Mouse (Mus musculus) megakaryocyte, embryonic 14.5 days (primary cell): ENCODE data around the gene Asic2. TPM values are rescaled to one million over a fixed set of nuclear protein-coding genes. Genes with fewer than 3 reads are reported as not detected.

Source experiments
- H3K27me3 ChIP-seq: replicated peaks from 2 replicates; pipeline ENCODE3; 2012; ENCODE audit warnings: inconsistent platforms
- H3K36me3 ChIP-seq: replicated peaks from 2 replicates; pipeline ENCODE3; 2012; ENCODE audit warnings: low read length, inconsistent platforms, mixed read lengths
- H3K4me1 ChIP-seq: 2 replicates; pipeline ENCODE4 v1.6.1; 2012; ENCODE audit warnings: inconsistent platforms
- H3K4me3 ChIP-seq: replicated peaks from 2 replicates; pipeline ENCODE3; 2012; ENCODE audit warnings: moderate library complexity, mild to moderate bottlenecking, inconsistent platforms
- H3K9me3 ChIP-seq: 2 replicates; pipeline ENCODE4 v1.6.1; 2012; ENCODE audit warnings: inconsistent platforms
- FLI1 ChIP-seq: IDR thresholded peaks from 2 replicates; pipeline ENCODE4 v1.6.1; 2012; ENCODE audit warnings: low read length, inconsistent platforms, mixed read lengths
- GATA1 ChIP-seq: IDR thresholded peaks from 3 replicates; pipeline ENCODE4 v1.6.1; 2012; ENCODE audit warnings: mixed read lengths, low read length, inconsistent platforms, borderline replicate concordance
- polyA plus RNA-seq: library from polyadenylated mRNA; stranded (reverse); fragments of >175 nt; gene quantifications from 2 replicates; pipeline ENCODE4 v1.2.3, GENCODE M21; 2012; ENCODE audit warnings: low replicate concordance; ENCODE audit not compliant: insufficient read depth

Gene Asic2
- polyA plus RNA-seq, 1 experiment, result 0.04 TPM

DNA sequence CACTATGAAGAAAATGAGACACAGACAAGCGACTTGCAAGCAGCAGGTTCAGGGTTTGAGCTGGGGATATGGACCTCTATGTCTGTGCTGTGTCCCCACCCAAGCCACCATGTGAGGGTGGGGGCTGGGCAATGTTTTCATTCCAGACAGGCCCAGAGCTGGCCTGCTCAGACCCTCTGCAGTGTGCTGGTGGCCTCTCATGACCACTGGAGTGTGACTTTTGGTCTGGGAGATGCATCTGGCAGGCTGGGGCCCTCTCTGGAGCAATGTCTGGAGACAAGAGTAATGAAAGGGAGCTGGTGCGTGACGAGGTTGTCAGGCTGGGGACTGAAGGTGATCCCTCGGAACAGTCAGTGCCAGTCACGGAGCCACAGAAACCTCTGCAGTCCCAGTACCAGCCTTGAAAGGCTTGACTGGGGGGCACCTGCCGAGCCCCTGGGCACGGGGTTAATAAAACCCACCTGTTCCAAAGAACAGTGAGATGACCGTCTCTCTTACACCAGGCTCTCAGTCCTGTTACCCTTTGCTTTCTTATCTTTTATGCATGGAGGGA is 848.2 kb downstream of the Asic2 start:
- Histone ChIP-seq H3K4me1 (no peaks in the 10 kb centered on the region), H3K27me3 (no peaks in the 10 kb centered on the region), H3K36me3 (no peaks in the 10 kb centered on the region), H3K4me3 (no peak overlapping the region), H3K9me3 (peaks cover 27% of the 10 kb centered on the region; the same call in 1 of the 2 replicates)
- no peak for TF ChIP-seq GATA1
- TF ChIP-seq FLI1, result no peak

DNA sequence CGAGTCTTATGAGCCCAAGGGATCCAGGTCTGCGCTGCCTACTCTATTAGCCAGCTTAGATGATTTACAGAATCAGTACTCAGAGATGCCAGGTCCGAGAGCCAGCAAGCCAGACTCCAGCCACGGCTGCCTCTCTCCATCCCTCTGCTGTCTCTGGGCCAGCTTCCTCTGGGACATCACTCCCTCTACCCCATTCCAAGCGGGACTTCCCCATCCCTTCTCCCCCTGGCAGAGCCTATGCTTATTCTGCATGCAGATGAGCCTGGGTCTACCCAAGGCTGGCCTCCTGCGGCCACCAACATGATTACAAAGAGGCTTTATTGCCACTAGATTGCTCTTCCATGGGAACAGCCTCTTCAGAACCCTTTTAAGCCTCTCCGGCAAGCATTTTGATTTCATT is 850.2 kb downstream of the Asic2 start:
- Histone ChIP-seq H3K4me3 (no peak overlapping the region), H3K4me1 (no peaks in the 10 kb centered on the region), H3K9me3 (peaks cover 19% of the 10 kb centered on the region; the same call in 1 of the 2 replicates), H3K27me3 (no peaks in the 10 kb centered on the region), H3K36me3 (no peaks in the 10 kb centered on the region)
- TF ChIP-seq FLI1 (no peak), GATA1 (no peak)

GRCm38 (mm10) chr11:81115666-81116065 is 852.6 kb downstream of the Asic2 start:
- H3K27me3 ChIP-seq, result no peaks in the 10 kb centered on the region
- no peak for TF ChIP-seq FLI1
- TF ChIP-seq GATA1, result no peak
- H3K9me3 ChIP-seq, result 0 out of 2 replicates have a peak, but pooled peaks cover 3% of the 10 kb centered on the region
- no peaks in the 10 kb centered on the region for H3K4me1 ChIP-seq
- H3K4me3 ChIP-seq, result no peak overlapping the region
- H3K36me3 ChIP-seq, result no peaks in the 10 kb centered on the region

- Histone ChIP-seq H3K36me3 (no peaks in the 10 kb centered on the region), H3K4me3 (no peak overlapping the region), H3K9me3 (no peaks in the 10 kb centered on the region), H3K4me1 (no peaks in the 10 kb centered on the region), H3K27me3 (no peaks in the 10 kb centered on the region)
- TF ChIP-seq FLI1 (no peak), GATA1 (no peak)
These were observed 856.6 kb downstream of the Asic2 start for GRCm38 (mm10) chr11:81111626-81112025.

- H3K4me1 ChIP-seq, result no peaks in the 10 kb centered on the region
- H3K9me3 ChIP-seq, result no peaks in the 10 kb centered on the region
- no peaks in the 10 kb centered on the region for H3K27me3 ChIP-seq
These were observed 858.2 kb downstream of the Asic2 start for GRCm38 (mm10) chr11:81110049-81110448.

DNA sequence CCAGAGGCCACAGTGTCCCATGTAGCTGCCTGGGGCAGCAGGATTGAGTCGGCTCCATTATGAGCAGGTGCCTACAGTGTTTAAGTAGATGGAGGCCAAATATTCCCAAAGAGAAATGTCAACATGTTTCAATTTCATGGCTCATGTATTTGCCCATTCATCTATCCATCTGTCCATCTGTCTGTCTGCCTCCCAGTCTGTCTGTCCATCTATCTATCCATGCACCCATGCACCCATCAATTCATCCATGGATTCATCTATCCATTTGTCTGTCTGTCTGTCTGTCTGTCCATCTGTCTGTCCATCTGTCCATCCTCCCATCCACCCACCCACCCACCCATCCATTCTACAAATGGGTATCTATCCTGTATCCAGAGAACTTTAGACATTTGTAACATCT is 861.3 kb downstream of the Asic2 start:
- TF ChIP-seq FLI1 (no peak), GATA1 (no peak)
- H3K9me3 ChIP-seq, result peaks cover 7% of the 10 kb centered on the region; the same call in 1 of the 2 replicates

More at GRCm38 (mm10) chr11:81110049-81110448, 858.2 kb downstream of the Asic2 start:
- TF ChIP-seq GATA1, result no peak
- TF ChIP-seq FLI1, result no peak
- Histone ChIP-seq H3K36me3 (no peaks in the 10 kb centered on the region), H3K4me3 (no peak overlapping the region)

DNA sequence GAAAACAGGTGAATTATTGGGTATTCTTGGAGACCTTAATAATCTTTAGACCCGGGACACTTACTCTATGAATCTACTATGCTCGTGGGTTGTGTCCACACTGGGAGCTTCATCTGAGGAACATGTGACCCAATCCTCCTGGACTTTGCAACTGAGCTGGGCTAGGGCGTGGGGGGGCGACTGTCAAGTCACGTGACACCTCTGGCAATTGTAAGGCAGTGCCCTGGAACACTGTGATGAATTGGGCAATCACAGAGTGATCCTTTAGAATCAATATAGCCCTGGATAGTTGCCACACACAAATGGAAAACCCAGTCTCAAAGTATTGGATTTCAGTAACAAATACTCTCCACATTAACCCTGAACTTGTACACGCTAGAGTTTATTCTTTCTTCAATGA is 867.4 kb downstream of the Asic2 start:
- Histone ChIP-seq H3K4me3 (no peak overlapping the region), H3K9me3 (peaks cover 17% of the 10 kb centered on the region), H3K4me1 (no peaks in the 10 kb centered on the region), H3K27me3 (no peaks in the 10 kb centered on the region), H3K36me3 (no peaks in the 10 kb centered on the region)
- TF ChIP-seq FLI1 (no peak), GATA1 (no peak)

More for the DNA sequence above, 861.3 kb downstream of the Asic2 start:
- no peaks in the 10 kb centered on the region for H3K27me3 ChIP-seq
- H3K4me1 ChIP-seq, result no peaks in the 10 kb centered on the region
- H3K4me3 ChIP-seq, result no peak overlapping the region
- no peaks in the 10 kb centered on the region for H3K36me3 ChIP-seq

DNA sequence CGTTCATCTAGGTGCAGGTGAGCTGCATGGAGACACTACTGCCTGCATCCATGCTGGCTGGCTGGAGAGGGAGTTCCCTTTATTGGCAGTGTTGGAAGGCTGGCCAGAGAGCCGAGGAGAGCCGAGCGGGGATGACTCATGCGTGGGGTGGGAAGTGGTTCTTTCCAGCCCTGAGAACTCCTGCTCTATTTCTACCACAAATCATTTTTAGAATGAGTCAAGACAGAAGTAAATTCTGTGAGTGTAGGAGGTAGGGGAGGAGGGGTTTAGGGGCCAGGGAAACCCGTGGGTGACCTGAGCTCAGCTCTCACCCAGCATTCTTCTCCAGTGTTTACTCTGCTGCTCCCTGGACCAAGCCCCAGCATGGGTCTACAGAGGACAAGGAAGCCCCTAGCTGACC is 872.2 kb downstream of the Asic2 start:
- H3K9me3 ChIP-seq, result 0 out of 2 replicates have a peak, but pooled peaks cover 9% of the 10 kb centered on the region
- no peaks in the 10 kb centered on the region for H3K27me3 ChIP-seq
- no peaks in the 10 kb centered on the region for H3K4me1 ChIP-seq
- no peak overlapping the region for H3K4me3 ChIP-seq
- no peaks in the 10 kb centered on the region for H3K36me3 ChIP-seq
- TF ChIP-seq FLI1 (no peak), GATA1 (no peak)

- Histone ChIP-seq H3K27me3 (no peaks in the 10 kb centered on the region), H3K4me3 (no peak overlapping the region), H3K36me3 (no peaks in the 10 kb centered on the region), H3K9me3 (0 out of 2 replicates have a peak, but pooled peaks cover 9% of the 10 kb centered on the region), H3K4me1 (no peaks in the 10 kb centered on the region)
- no peak for TF ChIP-seq FLI1
- no peak for TF ChIP-seq GATA1
These were observed 873.7 kb downstream of the Asic2 start for GRCm38 (mm10) chr11:81094581-81094980.

- TF ChIP-seq FLI1, result no peak
- TF ChIP-seq GATA1, result no peak
- H3K36me3 ChIP-seq, result no peaks in the 10 kb centered on the region
- H3K9me3 ChIP-seq, result 0 out of 2 replicates have a peak, but pooled peaks cover 5% of the 10 kb centered on the region
- no peaks in the 10 kb centered on the region for H3K4me1 ChIP-seq
- H3K4me3 ChIP-seq, result no peak overlapping the region
- no peaks in the 10 kb centered on the region for H3K27me3 ChIP-seq
These were observed 876.1 kb downstream of the Asic2 start for GRCm38 (mm10) chr11:81092161-81092560.

DNA sequence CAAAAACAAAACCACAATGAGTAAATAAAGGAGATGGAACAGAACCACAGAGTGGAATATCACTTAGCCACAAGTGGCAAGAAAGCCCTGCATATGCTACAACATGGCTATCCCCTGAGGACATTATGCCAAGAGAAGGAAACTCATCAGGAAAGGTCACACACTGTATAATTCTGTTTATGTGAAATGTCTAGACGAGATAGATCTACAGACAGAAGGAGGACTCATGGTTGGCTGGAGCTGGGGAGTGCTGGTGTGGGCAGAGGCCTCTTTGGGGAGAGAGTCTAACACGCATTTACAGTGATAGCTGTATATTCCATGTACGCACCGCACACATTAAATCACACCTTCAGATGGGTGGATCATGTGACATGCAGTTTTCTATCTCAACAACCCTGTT is 884.4 kb downstream of the Asic2 start:
- no peaks in the 10 kb centered on the region for H3K27me3 ChIP-seq
- no peak overlapping the region for H3K4me3 ChIP-seq
- no peak for TF ChIP-seq FLI1
- TF ChIP-seq GATA1, result no peak
- no peaks in the 10 kb centered on the region for H3K4me1 ChIP-seq
- H3K36me3 ChIP-seq, result no peaks in the 10 kb centered on the region
- H3K9me3 ChIP-seq, result no peaks in the 10 kb centered on the region
